43 mouse cellular contexts compared by ENCODE assay signal in genomic region chr2:122372541-122372940, GRCm38 (mm10). TPM values are rescaled to one million over a fixed set of nuclear protein-coding genes. Genes with fewer than 3 reads are reported as not detected.
"Had no signal": no experiment of that assay in that cellular context is flagged by ENCODE, and none has a peak within 500 bp of the region (broad histone marks: within the 10 kb centered on the region; RNA-seq: fewer than 3 reads in every experiment).

No protein-coding gene starts in this region.

- DNase-seq: left cerebral cortex, postnatal 4 days; liver; liver, embryonic 13.5 days; liver, postnatal 0 days; lung, adult 18-20 months; lung, adult 2 months; lung, embryonic 14.5 days; lung, postnatal 10 days; lung, postnatal 14 days; lung, postnatal 36 days; lung, postnatal 4 days; midbrain, embryonic 14.5 days had no signal

- H3K27ac ChIP-seq: limb, embryonic 10.5 days; limb, embryonic 12.5 days; limb, embryonic 13.5 days; limb, embryonic 15.5 days; liver, embryonic 12.5 days; liver, embryonic 13.5 days; liver, embryonic 14.5 days; liver, embryonic 15.5 days; lung, embryonic 15.5 days; macrophage; midbrain, embryonic 10.5 days; midbrain, embryonic 12.5 days; midbrain, embryonic 13.5 days; midbrain, embryonic 15.5 days; neural tube, embryonic 12.5 days had no signal

- H3K36me3 ChIP-seq: limb, embryonic 10.5 days; limb, embryonic 12.5 days; limb, embryonic 13.5 days; limb, embryonic 15.5 days; liver, embryonic 12.5 days; liver, embryonic 13.5 days; liver, embryonic 15.5 days; lung, embryonic 15.5 days; midbrain, embryonic 10.5 days; midbrain, embryonic 12.5 days; midbrain, embryonic 13.5 days; midbrain, embryonic 15.5 days; neural tube, embryonic 12.5 days had no signal

- H3K4me3 ChIP-seq: limb, embryonic 10.5 days; limb, embryonic 12.5 days; limb, embryonic 13.5 days; limb, embryonic 15.5 days; liver, embryonic 12.5 days; liver, embryonic 13.5 days; liver, embryonic 15.5 days; lung, embryonic 15.5 days; megakaryocyte, embryonic 14.5 days; midbrain, embryonic 10.5 days; midbrain, embryonic 12.5 days; midbrain, embryonic 13.5 days; midbrain, embryonic 15.5 days; myocyte; neural tube, embryonic 12.5 days had no signal

- H3K9me3 ChIP-seq: limb, embryonic 10.5 days; limb, embryonic 12.5 days; limb, embryonic 13.5 days; limb, embryonic 15.5 days; liver, embryonic 12.5 days; liver, embryonic 13.5 days; liver, embryonic 15.5 days; lung, embryonic 15.5 days; megakaryocyte, embryonic 14.5 days; midbrain, embryonic 10.5 days; midbrain, embryonic 12.5 days; midbrain, embryonic 13.5 days; midbrain, embryonic 15.5 days; neural tube, embryonic 12.5 days had no signal

- H3K27me3 ChIP-seq: liver, embryonic 13.5 days; midbrain, embryonic 15.5 days; neural tube, embryonic 12.5 days had no signal

RNA-seq across cellular contexts. Expression of gene Slc28a2, which starts 53.7 kb away (rescaled TPM):
- total RNA-seq: left cerebral cortex, postnatal 14 days; left cerebral cortex, postnatal 25 days; midbrain, postnatal 0 days had no signal
- polyA plus RNA-seq: limb, embryonic 11.5 days; limb, embryonic 12.5 days; midbrain, embryonic 10.5 days; midbrain, embryonic 11.5 days; midbrain, embryonic 12.5 days; midbrain, embryonic 13.5 days; midbrain, embryonic 14.5 days; midbrain, embryonic 15.5 days; midbrain, embryonic 16.5 days; myocyte had no signal

RNA-seq across cellular contexts. Expression of gene Duox1, which starts 57.1 kb away (rescaled TPM):
- total RNA-seq: liver, adult 2 months; megakaryocyte progenitor cell, adult 5-6 weeks; megakaryocyte, adult 5-6 weeks; megakaryocyte-erythroid progenitor cell, adult 5-6 weeks; monocyte, adult 5-6 weeks had no signal
- polyA plus RNA-seq: liver, adult 2 months; liver, embryonic 12.5 days; liver, embryonic 13.5 days; liver, embryonic 14.5 days; liver, embryonic 15.5 days; liver, embryonic 16.5 days; liver, postnatal 0 days; lung, embryonic 14.5 days; macrophage; midbrain, embryonic 11.5 days had no signal

RNA-seq across cellular contexts. Expression of gene Duoxa1, which starts 59.0 kb away (rescaled TPM):
- total RNA-seq: left cerebral cortex, postnatal 14 days; left cerebral cortex, postnatal 25 days; left cerebral cortex, postnatal 36 days; liver, adult 2 months; megakaryocyte progenitor cell, adult 5-6 weeks; megakaryocyte, adult 5-6 weeks; megakaryocyte-erythroid progenitor cell, adult 5-6 weeks; midbrain, postnatal 0 days; monocyte, adult 5-6 weeks had no signal
- polyA plus RNA-seq: liver, adult 2 months; liver, embryonic 11.5 days; liver, embryonic 12.5 days; liver, embryonic 13.5 days; liver, embryonic 14.5 days; liver, embryonic 15.5 days; liver, embryonic 16.5 days; liver, postnatal 0 days; lung, embryonic 14.5 days; macrophage; midbrain, embryonic 10.5 days; midbrain, embryonic 11.5 days; neural tube, embryonic 11.5 days; neural tube, embryonic 12.5 days had no signal
